Mouse (Mus musculus) C2C12 (cell line): ENCODE data around the gene Lrmda. TPM values are rescaled to one million over a fixed set of nuclear protein-coding genes. Genes with fewer than 3 reads are reported as not detected.

Source experiments
- H3K27me3 ChIP-seq: one replicate; pipeline ENCODE4 v1.6.1; 2011; ENCODE audit not compliant: control insufficient read depth, insufficient read depth, insufficient read length
- H3K36me3 ChIP-seq: one replicate; pipeline ENCODE4 v1.6.1; 2011; ENCODE audit not compliant: control insufficient read depth, insufficient read depth
- H3K4me3 ChIP-seq: one replicate; pipeline ENCODE4 v1.5.1; 2011; ENCODE audit warnings: mild to moderate bottlenecking, control low read depth; ENCODE audit not compliant: poor library complexity, insufficient read depth, severe bottlenecking
- H3K79me2 ChIP-seq: one replicate; pipeline ENCODE4 v1.6.1; 2011; ENCODE audit not compliant: control insufficient read depth, insufficient read depth
- H3K79me3 ChIP-seq: one replicate; pipeline ENCODE4 v1.6.1; 2011; ENCODE audit warnings: low read depth, control low read depth
- H3ac ChIP-seq: one replicate; pipeline ENCODE3; 2011; ENCODE audit warnings: low read depth; ENCODE audit not compliant: control insufficient read depth, insufficient read length
- CEBPB ChIP-seq: IDR thresholded peaks from one replicate; pipeline ENCODE4 v1.6.1; 2011; ENCODE audit warnings: low read depth, mild to moderate bottlenecking, control low read depth, moderate library complexity
- CTCF ChIP-seq: IDR thresholded peaks from one replicate; pipeline ENCODE4 v1.5.1; 2011; ENCODE audit not compliant: control insufficient read depth, insufficient read depth, insufficient read length
- FOSL1 ChIP-seq: IDR thresholded peaks from one replicate; pipeline ENCODE4 v1.8.0; 2011; ENCODE audit warnings: mild to moderate bottlenecking, low read length; ENCODE audit not compliant: poor library complexity, insufficient read depth, severe bottlenecking
- MAX ChIP-seq: IDR thresholded peaks from one replicate; pipeline ENCODE4 v1.6.1; 2011; ENCODE audit warnings: mild to moderate bottlenecking, control low read depth
- MYOD1 ChIP-seq: IDR thresholded peaks from one replicate; pipeline ENCODE4 v1.6.1; 2011; ENCODE audit warnings: low read depth; ENCODE audit not compliant: control insufficient read depth, insufficient read length
- MYOG ChIP-seq: IDR thresholded peaks from one replicate; pipeline ENCODE4 v1.6.1; 2011; ENCODE audit not compliant: control insufficient read depth, insufficient read length; ENCODE audit errors: extremely low read depth
- USF1 ChIP-seq: IDR thresholded peaks from one replicate; pipeline ENCODE4 v1.6.1; 2011; ENCODE audit warnings: low read depth, mild to moderate bottlenecking, control low read depth, moderate library complexity
- polyA plus RNA-seq: library from polyadenylated mRNA; unstranded; fragments of >200 nt; fragmentation: generic; extraction: Trizol; gene quantifications from one replicate; pipeline ENCODE4 v1.2.1, GENCODE M21; 2012; ENCODE audit warnings: missing spikeins

The Lrmda gene
- polyA plus RNA-seq, 1 experiment, result not detected

GRCm38 (mm10) chr14:22921796-22922195 lies 902.3 kb downstream of the Lrmda start:
- Histone ChIP-seq H3K79me3 (no peaks in the 10 kb centered on the region), H3K4me3 (no peak overlapping the region), H3ac (no peak overlapping the region), H3K79me2 (no peaks in the 10 kb centered on the region), H3K27me3 (no peaks in the 10 kb centered on the region), H3K36me3 (no peaks in the 10 kb centered on the region)
- TF ChIP-seq MYOD1 (no peak), MYOG (no peak), USF1 (no peak), MAX (no peak), CTCF (no peak), FOSL1 (no peak), CEBPB (no peak)

GRCm38 (mm10) chr14:22922571-22922970 lies 903.1 kb downstream of the Lrmda start:
- H3K4me3 ChIP-seq, result no peak overlapping the region
- H3K79me3 ChIP-seq, result no peaks in the 10 kb centered on the region
- no peaks in the 10 kb centered on the region for H3K36me3 ChIP-seq
- TF ChIP-seq USF1 (no peak), CTCF (no peak), MAX (no peak), FOSL1 (no peak), MYOG (no peak), CEBPB (no peak), MYOD1 (no peak)
- no peaks in the 10 kb centered on the region for H3K79me2 ChIP-seq
- no peak overlapping the region for H3ac ChIP-seq
- no peaks in the 10 kb centered on the region for H3K27me3 ChIP-seq

GRCm38 (mm10) chr14:22923251-22923650 lies 903.7 kb downstream of the Lrmda start:
- Histone ChIP-seq H3ac (no peak overlapping the region), H3K79me3 (no peaks in the 10 kb centered on the region), H3K27me3 (no peaks in the 10 kb centered on the region), H3K4me3 (no peak overlapping the region), H3K79me2 (no peaks in the 10 kb centered on the region), H3K36me3 (no peaks in the 10 kb centered on the region)
- TF ChIP-seq CTCF (no peak), MYOG (no peak), MYOD1 (no peak), USF1 (no peak), MAX (no peak), FOSL1 (no peak), CEBPB (no peak)

GRCm38 (mm10) chr14:22928263-22928662 lies 908.8 kb downstream of the Lrmda start:
- no peaks in the 10 kb centered on the region for H3K79me3 ChIP-seq
- no peak overlapping the region for H3ac ChIP-seq
- no peaks in the 10 kb centered on the region for H3K79me2 ChIP-seq
- H3K4me3 ChIP-seq, result no peak overlapping the region
- H3K36me3 ChIP-seq, result no peaks in the 10 kb centered on the region
- no peak for TF ChIP-seq CTCF
- no peak for TF ChIP-seq MYOD1
- TF ChIP-seq CEBPB, result no peak
- no peak for TF ChIP-seq MYOG
- no peak for TF ChIP-seq MAX
- TF ChIP-seq USF1, result no peak
- TF ChIP-seq FOSL1, result no peak
- no peaks in the 10 kb centered on the region for H3K27me3 ChIP-seq

GRCm38 (mm10) chr14:22928683-22929082 lies 909.2 kb downstream of the Lrmda start:
- Histone ChIP-seq H3K4me3 (no peak overlapping the region), H3K36me3 (no peaks in the 10 kb centered on the region)

GRCm38 (mm10) chr14:22929585-22929984 lies 910.1 kb downstream of the Lrmda start:
- Histone ChIP-seq H3K36me3 (no peaks in the 10 kb centered on the region), H3ac (no peak overlapping the region), H3K4me3 (no peak overlapping the region), H3K79me2 (no peaks in the 10 kb centered on the region), H3K27me3 (no peaks in the 10 kb centered on the region), H3K79me3 (no peaks in the 10 kb centered on the region)
- TF ChIP-seq MYOD1 (no peak), CTCF (no peak), MAX (no peak), FOSL1 (no peak), MYOG (no peak), USF1 (no peak), CEBPB (no peak)

More at GRCm38 (mm10) chr14:22928683-22929082, 909.2 kb downstream of the Lrmda start:
- no peak for TF ChIP-seq CTCF
- TF ChIP-seq FOSL1, result no peak
- TF ChIP-seq MYOG, result no peak
- TF ChIP-seq MAX, result no peak
- TF ChIP-seq USF1, result no peak
- no peak for TF ChIP-seq CEBPB
- no peak for TF ChIP-seq MYOD1
- H3K79me2 ChIP-seq, result no peaks in the 10 kb centered on the region
- no peaks in the 10 kb centered on the region for H3K27me3 ChIP-seq
- no peak overlapping the region for H3ac ChIP-seq
- no peaks in the 10 kb centered on the region for H3K79me3 ChIP-seq
